Mouse (Mus musculus) heart, adult 2 months (tissue): ENCODE data around the gene Olfr1454.

Experiments used
- CTCF ChIP-seq: fragments of 200-600 bp; IDR thresholded peaks from 2 replicates; pipeline ENCODE4 v1.8.1; 2022; ENCODE audit warnings: antibody characterized with exemption, mild to moderate bottlenecking, moderate library complexity
- EP300 ChIP-seq: fragments of 200-500 bp; IDR thresholded peaks from 2 replicates; pipeline ENCODE4 v1.6.1; 2011; ENCODE audit warnings: low read depth, low read length, control low read depth; ENCODE audit not compliant: insufficient read depth
- POLR2A ChIP-seq: fragments of 200-500 bp; IDR thresholded peaks from 2 replicates; pipeline ENCODE4 v1.6.1; 2011; ENCODE audit warnings: mild to moderate bottlenecking, low read depth, low read length, control low read depth; ENCODE audit not compliant: insufficient read depth

- TF ChIP-seq POLR2A (no peak), CTCF (no peak), EP300 (no peak)
These were observed at the start of gene Olfr1454 for GRCm38 (mm10) chr19:13060310-13060709.
